Mouse (Mus musculus): ENCODE data around the gene Efna1. TPM values are rescaled to one million over a fixed set of nuclear protein-coding genes. Genes with fewer than 3 reads are reported as not detected.

The Efna1 gene
- total RNA-seq (2021), result 1 to 10 TPM; 6.4 TPM
- long read RNA-seq, experiment 1, transcript Efna1-201 (5 exons, 1,480 nt), result major isoform, 6 of 6 reads
- long read RNA-seq, experiment 1, partial matches to known transcripts, result 0 of 6 reads
- long read RNA-seq, experiment 1, other reads (novel, unspliced or antisense), result 0 of 6 reads
- long read RNA-seq, experiment 2, transcript Efna1-201 (5 exons, 1,480 nt), result major isoform, 12 of 12 reads
- long read RNA-seq, experiment 2, partial matches to known transcripts, result 0 of 12 reads
- long read RNA-seq, experiment 2, other reads (novel, unspliced or antisense), result 0 of 12 reads

GRCm38 (mm10) chr3:89280606-89281511, at the start of gene Efna1:
Gene Efna1, minus strand, starts transcription at chr3:89281142.
- DNase-seq (ENCODE audit: low spot score in 2 of 2), result peak in 1 of 2 experiments; percentile 35

GRCm38 (mm10) chr3:89330346-89330745, 49.4 kb upstream of the Efna1 start:
- DNase-seq (ENCODE audit: low spot score in 2 of 2), result no peak

- no peak for DNase-seq (ENCODE audit: low spot score in 2 of 2)
Measured at GRCm38 (mm10) chr3:89328623-89329022, 47.7 kb upstream of the Efna1 start.

- no peak for DNase-seq (ENCODE audit: low spot score in 2 of 2)
Measured at GRCm38 (mm10) chr3:89327371-89327870, 46.5 kb upstream of the Efna1 start.

- no peak for DNase-seq (ENCODE audit: low spot score in 2 of 2)
Measured at GRCm38 (mm10) chr3:89325882-89326281, 44.9 kb upstream of the Efna1 start.

GRCm38 (mm10) chr3:89322514-89323165, 41.7 kb upstream of the Efna1 start, which contains the start of gene Efna3:
Gene Efna3, minus strand, starts transcription at chr3:89322965.
- DNase-seq (ENCODE audit: low spot score in 2 of 2), result peak; percentile 85 to 87

- no peak for DNase-seq (ENCODE audit: low spot score in 2 of 2)
Measured at GRCm38 (mm10) chr3:89322131-89322500, 41.2 kb upstream of the Efna1 start.

GRCm38 (mm10) chr3:89321183-89322130, 40.5 kb upstream of the Efna1 start:
- DNase-seq (ENCODE audit: low spot score in 2 of 2), result no peak

GRCm38 (mm10) chr3:89320581-89321182, 39.7 kb upstream of the Efna1 start:
- DNase-seq (ENCODE audit: low spot score in 2 of 2), result peak in 1 of 2 experiments; percentile 49

GRCm38 (mm10) chr3:89319591-89320350, 38.8 kb upstream of the Efna1 start:
- no peak for DNase-seq (ENCODE audit: low spot score in 2 of 2)

- no peak for DNase-seq (ENCODE audit: low spot score in 2 of 2)
Measured at GRCm38 (mm10) chr3:89318971-89319590, 38.1 kb upstream of the Efna1 start.

GRCm38 (mm10) chr3:89318316-89318715, 37.4 kb upstream of the Efna1 start:
- DNase-seq (ENCODE audit: low spot score in 2 of 2), result no peak

GRCm38 (mm10) chr3:89317246-89317645, 36.3 kb upstream of the Efna1 start:
- DNase-seq (ENCODE audit: low spot score in 2 of 2), result no peak

GRCm38 (mm10) chr3:89316833-89317232, 35.9 kb upstream of the Efna1 start:
- DNase-seq (ENCODE audit: low spot score in 2 of 2), result peak; percentile 87 to 90

GRCm38 (mm10) chr3:89315930-89316831, 35.2 kb upstream of the Efna1 start:
- DNase-seq (ENCODE audit: low spot score in 2 of 2), result no peak

GRCm38 (mm10) chr3:89315195-89315929, 34.4 kb upstream of the Efna1 start:
- DNase-seq (ENCODE audit: low spot score in 2 of 2), result peak; percentile 78 to 81

- DNase-seq (ENCODE audit: low spot score in 2 of 2), result no peak
Measured at GRCm38 (mm10) chr3:89314791-89315190, 33.8 kb upstream of the Efna1 start.
